Mouse (Mus musculus) kidney, adult 2 months (tissue): ENCODE results near the gene Agps.

Experiments
- CTCF ChIP-seq: fragments of 200-500 bp; conservative IDR thresholded peaks from 2 replicates; pipeline ENCODE4 v1.5.1; 2011; ENCODE audit warnings: low read depth, mild to moderate bottlenecking, control low read depth, low read length, moderate library complexity, mixed read lengths; ENCODE audit not compliant: insufficient read depth, insufficient read length
- POLR2A ChIP-seq: fragments of 200-500 bp; IDR thresholded peaks from one replicate; pipeline ENCODE4 v1.6.1; 2011; ENCODE audit warnings: low read depth, low read length, control low read depth

DNA sequence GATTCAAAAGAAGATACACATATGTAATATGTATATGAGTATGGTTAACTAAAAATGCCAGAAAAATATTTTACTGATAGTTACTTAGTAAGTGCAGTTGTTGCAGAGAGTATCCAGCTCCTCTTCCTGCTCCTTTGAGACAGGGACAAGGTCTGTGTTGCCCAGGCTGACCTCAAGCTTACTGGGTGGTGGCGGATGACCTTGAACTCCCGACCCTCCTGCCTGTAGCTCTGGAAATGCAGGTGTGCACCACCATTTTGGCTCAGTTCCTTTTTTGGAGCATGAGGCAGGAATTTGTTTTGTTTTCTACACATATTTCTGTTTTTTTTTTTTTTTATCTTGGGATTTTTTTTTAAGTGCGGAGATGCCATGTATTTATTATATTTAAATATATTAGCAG is 29.1 kb downstream of the Agps start:
- TF ChIP-seq POLR2A (no peak), CTCF (no peak)
